Mouse (Mus musculus) c-Kit-positive CD71-positive TER-119-positive erythroid progenitor cells, embryonic 14.5 days (primary cell): ENCODE data around the gene P2rx6.
"Not testable (repeated sequence)": the region's sequence is repeated elsewhere in the genome, so short reads cannot be mapped to it uniquely, and the experiment has no call there.

Experiments used
- DNase-seq: peaks from one replicate; pipeline ENCODE4 v3.0.0-alpha.2; 2013; ENCODE audit warnings: low spot score

Gene P2rx6

GRCm38 (mm10) chr16:17561128-17561750 lies 446 bp upstream of the P2rx6 start, which contains the start of gene Lrrc74b:
Gene Lrrc74b, minus strand, starts transcription at chr16:17561247.
- DNase-seq = no peak

- DNase-seq = no peak
These were observed 1.9 kb downstream of the P2rx6 start for GRCm38 (mm10) chr16:17563580-17563979.

GRCm38 (mm10) chr16:17564221-17564620 lies 2.5 kb downstream of the P2rx6 start:
- no peak for DNase-seq

- no peak for DNase-seq
These were observed 3.1 kb downstream of the P2rx6 start for GRCm38 (mm10) chr16:17564771-17565170.

- no peak for DNase-seq
These were observed 4.5 kb downstream of the P2rx6 start for GRCm38 (mm10) chr16:17566186-17566585.

- no peak for DNase-seq
These were observed 14.5 kb downstream of the P2rx6 start for GRCm38 (mm10) chr16:17575870-17576824.

GRCm38 (mm10) chr16:17576825-17577215 lies 15.1 kb downstream of the P2rx6 start:
- no peak for DNase-seq

GRCm38 (mm10) chr16:17583064-17583463 lies 21.4 kb downstream of the P2rx6 start, which contains the start of gene Slc7a4:
Gene Slc7a4, minus strand, starts transcription at chr16:17583214.
- DNase-seq = peak; percentile 42

- DNase-seq = no peak
These were observed 22.9 kb downstream of the P2rx6 start for GRCm38 (mm10) chr16:17584555-17584954.

GRCm38 (mm10) chr16:17590731-17591130 lies 29.0 kb downstream of the P2rx6 start:
- DNase-seq = no peak

GRCm38 (mm10) chr16:17600944-17601562 lies 39.4 kb downstream of the P2rx6 start:
- no peak for DNase-seq

GRCm38 (mm10) chr16:17604941-17605340 lies 43.3 kb downstream of the P2rx6 start:
- DNase-seq = no peak

- no peak for DNase-seq
These were observed 44.0 kb downstream of the P2rx6 start for GRCm38 (mm10) chr16:17605684-17606083.

- DNase-seq = no peak
These were observed 49.7 kb downstream of the P2rx6 start for GRCm38 (mm10) chr16:17611383-17611782.

- not testable (repeated sequence) for DNase-seq
These were observed 53.1 kb downstream of the P2rx6 start for GRCm38 (mm10) chr16:17614740-17615139.

GRCm38 (mm10) chr16:17616212-17616611 lies 54.5 kb downstream of the P2rx6 start:
- DNase-seq = no peak

GRCm38 (mm10) chr16:17617922-17618565 lies 56.4 kb downstream of the P2rx6 start:
- DNase-seq = peak; percentile 61

- peak; percentile 94 for DNase-seq
These were observed 57.8 kb downstream of the P2rx6 start, which contains the start of gene Smpd4 for GRCm38 (mm10) chr16:17619198-17620105. Gene Smpd4, plus strand, starts transcription at chr16:17619354.

GRCm38 (mm10) chr16:17621936-17622335 lies 60.3 kb downstream of the P2rx6 start:
- DNase-seq = no peak

GRCm38 (mm10) chr16:17625488-17626268 lies 64.0 kb downstream of the P2rx6 start:
- no peak for DNase-seq
